29 mouse cellular contexts compared by ENCODE assay signal in the genomic region with DNA sequence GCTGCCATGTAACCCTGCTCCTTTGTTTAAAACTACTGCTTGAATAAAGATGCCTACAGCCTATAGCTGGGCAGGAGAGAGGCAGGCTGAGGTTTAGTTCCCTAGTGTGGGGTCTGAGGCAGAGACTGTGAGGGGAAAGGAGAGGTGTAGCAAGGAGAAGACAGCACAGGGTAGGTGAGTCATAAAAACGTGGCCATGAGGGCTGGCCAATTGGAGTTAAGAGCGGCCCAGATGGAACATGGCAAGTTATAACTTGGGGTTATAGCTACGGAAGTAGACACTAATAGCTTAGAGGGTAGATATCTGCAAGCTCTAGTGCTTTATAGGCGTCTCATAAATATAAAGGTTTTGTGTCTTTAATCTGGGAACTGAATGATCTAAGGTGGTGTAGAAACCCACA. TPM values are rescaled to one million over a fixed set of nuclear protein-coding genes. Genes with fewer than 3 reads are reported as not detected.
A peak's percentile ranks its signal among the peaks of the same experiment; 100 is the strongest.
DNase-seq lines count a peak whose midpoint lies in the region; ATAC-seq and TF ChIP-seq lines count a peak whose summit lies in the region.
"Had no signal": no experiment of that assay in that cellular context is flagged by ENCODE, and none has a peak within 500 bp of the region (broad histone marks: within the 10 kb centered on the region; RNA-seq: fewer than 3 reads in every experiment).

No protein-coding gene starts in this region.

- peak overlapping the region; percentile 65; the same call in 1 of the 2 replicates for H3K27ac ChIP-seq in heart, embryonic 15.5 days
- H3K27ac ChIP-seq in kidney, postnatal 0 days: peak overlapping the region; percentile 86; the same call in 1 of the 2 replicates
- peak overlapping the region; percentile 39; the same call in 1 of the 2 replicates for H3K27ac ChIP-seq in lung, postnatal 0 days (ENCODE audit: low read length)
- no peak overlapping the region for H3K27ac ChIP-seq in layer of hippocampus, adult 2 months
- H3K27ac ChIP-seq: embryonic facial prominence, embryonic 12.5 days; forebrain, embryonic 10.5 days; forebrain, embryonic 15.5 days; heart, embryonic 10.5 days; hindbrain, embryonic 13.5 days; left cerebral cortex, adult 2 months; liver, embryonic 14.5 days; midbrain, embryonic 10.5 days; midbrain, embryonic 15.5 days had no signal

- 81% methylated on average over 4 of the region's 4 CpGs for WGBS in heart, embryonic 15.5 days
- 54% methylated on average over 4 of the region's 4 CpGs for WGBS in kidney, postnatal 0 days
- WGBS in lung, postnatal 0 days: 65% methylated on average over 4 of the region's 4 CpGs

- H3K4me2 ChIP-seq in heart, embryonic 15.5 days: no peak overlapping the region
- H3K4me2 ChIP-seq in kidney, postnatal 0 days (ENCODE audit: low read length): no peak overlapping the region
- H3K4me2 ChIP-seq in lung, postnatal 0 days (replicated peaks; ENCODE audit: low read depth, low read length): no peak overlapping the region
- H3K4me2 ChIP-seq: embryonic facial prominence, embryonic 12.5 days; forebrain, embryonic 15.5 days; hindbrain, embryonic 13.5 days; midbrain, embryonic 15.5 days had no signal

- no peak for TF ChIP-seq CTCF in kidney, postnatal 0 days (IDR thresholded peaks at IDR 0.05; ENCODE audit: low read depth)
- TF ChIP-seq CTCF in lung, postnatal 0 days (IDR thresholded peaks at IDR 0.05): no peak
- no peak for TF ChIP-seq CTCF in layer of hippocampus, adult 2 months (conservative IDR thresholded peaks at IDR 0.05)

- intact Hi-C loops in heart, postnatal 25 days (cut with DNase I): no loop called here

- peaks cover 9% of the 10 kb centered on the region for H3K4me1 ChIP-seq in heart, embryonic 15.5 days (replicated peaks)
- H3K4me1 ChIP-seq in kidney, postnatal 0 days (replicated peaks; ENCODE audit: insufficient read depth, low read length): no peaks in the 10 kb centered on the region; the same call in 1 of the 2 replicates
- H3K4me1 ChIP-seq in lung, postnatal 0 days (ENCODE audit: insufficient read depth, low read depth, low read length): no peaks in the 10 kb centered on the region; the same call in 1 of the 2 replicates
- H3K4me1 ChIP-seq: embryonic facial prominence, embryonic 12.5 days; forebrain, embryonic 15.5 days; hindbrain, embryonic 13.5 days; midbrain, embryonic 10.5 days; midbrain, embryonic 15.5 days had no signal

- H3K36me3 ChIP-seq in heart, embryonic 15.5 days: no peaks in the 10 kb centered on the region
- no peaks in the 10 kb centered on the region for H3K36me3 ChIP-seq in kidney, postnatal 0 days (ENCODE audit: insufficient read depth, low read length)
- H3K36me3 ChIP-seq in lung, postnatal 0 days (ENCODE audit: insufficient read depth, low read length): no peaks in the 10 kb centered on the region
- H3K36me3 ChIP-seq: embryonic facial prominence, embryonic 12.5 days; forebrain, embryonic 10.5 days; forebrain, embryonic 15.5 days; heart, embryonic 10.5 days; hindbrain, embryonic 13.5 days; midbrain, embryonic 10.5 days; midbrain, embryonic 15.5 days had no signal

- H3K9me3 ChIP-seq in heart, embryonic 15.5 days (replicated peaks): no peaks in the 10 kb centered on the region
- H3K9me3 ChIP-seq in kidney, postnatal 0 days (replicated peaks; ENCODE audit: low read length): no peaks in the 10 kb centered on the region
- no peaks in the 10 kb centered on the region for H3K9me3 ChIP-seq in lung, postnatal 0 days (ENCODE audit: low read length)
- H3K9me3 ChIP-seq: embryonic facial prominence, embryonic 12.5 days; forebrain, embryonic 10.5 days; forebrain, embryonic 15.5 days; heart, embryonic 10.5 days; hindbrain, embryonic 13.5 days; midbrain, embryonic 10.5 days; midbrain, embryonic 15.5 days had no signal

- DNase-seq in heart, postnatal 25 days (ENCODE audit: low spot score): no peak
- DNase-seq in kidney, postnatal 0 days (ENCODE audit: low spot score): no peak
- DNase-seq in kidney, adult 18-20 months: no peak
- DNase-seq in lung, postnatal 0 days (ENCODE audit: low spot score): no peak
- no peak for DNase-seq in lung, adult 18-20 months
- no peak for DNase-seq in layer of hippocampus, adult 2 months (ENCODE audit: low spot score in 2 of 2)
- DNase-seq in cerebellum, postnatal 36 days: no peak
- DNase-seq: cerebellum, adult 11 months; cerebellum, adult 9-10 months; embryo, embryonic 11 days; gastrocnemius, postnatal 25 days; heart, adult 11 months; heart, postnatal 4 days; kidney, adult 2 months; right cerebral cortex, postnatal 25 days; spleen, adult 18-20 months; thymus, adult 2 months; thymus, postnatal 36 days had no signal

- no peak overlapping the region for H3K4me3 ChIP-seq in heart, embryonic 15.5 days
- H3K4me3 ChIP-seq in kidney, postnatal 0 days (replicated peaks; ENCODE audit: low read depth, low read length): no peak overlapping the region
- no peak overlapping the region for H3K4me3 ChIP-seq in lung, postnatal 0 days (ENCODE audit: low read depth, low read length)
- H3K4me3 ChIP-seq in layer of hippocampus, adult 2 months: no peak overlapping the region
- H3K4me3 ChIP-seq: embryonic facial prominence, embryonic 12.5 days; forebrain, embryonic 10.5 days; forebrain, embryonic 15.5 days; heart, embryonic 10.5 days; hindbrain, embryonic 13.5 days; left cerebral cortex, adult 2 months; midbrain, embryonic 10.5 days; midbrain, embryonic 15.5 days had no signal

- H3K27me3 ChIP-seq in heart, embryonic 15.5 days: no peaks in the 10 kb centered on the region
- H3K27me3 ChIP-seq in kidney, postnatal 0 days (ENCODE audit: insufficient read depth, low read length): no peaks in the 10 kb centered on the region
- no peaks in the 10 kb centered on the region for H3K27me3 ChIP-seq in lung, postnatal 0 days (replicated peaks; ENCODE audit: insufficient read depth, low read length)
- H3K27me3 ChIP-seq: CH12.LX; embryonic facial prominence, embryonic 12.5 days; forebrain, embryonic 15.5 days; hindbrain, embryonic 13.5 days; midbrain, embryonic 15.5 days had no signal

- no peak overlapping the region for H3K9ac ChIP-seq in heart, embryonic 15.5 days
- no peak overlapping the region for H3K9ac ChIP-seq in kidney, postnatal 0 days (ENCODE audit: low read depth, low read length)
- no peak overlapping the region for H3K9ac ChIP-seq in lung, postnatal 0 days (replicated peaks; ENCODE audit: low read depth)
- H3K9ac ChIP-seq: embryonic facial prominence, embryonic 12.5 days; forebrain, embryonic 15.5 days; hindbrain, embryonic 13.5 days; liver, embryonic 14.5 days; midbrain, embryonic 15.5 days had no signal

- ATAC-seq in heart, embryonic 15.5 days (replicated peaks; ENCODE audit: insufficient number of reproducible peaks, insufficient read depth, low FRiP score, low read depth): no peak
- ATAC-seq in kidney, postnatal 0 days (replicated peaks; ENCODE audit: low FRiP score, low read depth): no peak
- no peak for ATAC-seq in lung, postnatal 0 days
- ATAC-seq: forebrain, embryonic 15.5 days; midbrain, embryonic 15.5 days had no signal

- TF ChIP-seq EP300 in lung, postnatal 0 days (IDR thresholded peaks at IDR 0.05): no peak

RNA-seq across cellular contexts. Expression of gene Iqgap1, which starts 2.5 kb away (rescaled TPM):
- 35.6 and 49.4 TPM in 2 replicates for polyA plus RNA-seq in heart, embryonic 15.5 days (2015; fragmentation: Nextera tagmentation; extraction: Ambion mirVana)
- 10 to 100 TPM; 39.8 to 46.7 TPM for total RNA-seq in heart, postnatal 25 days (2021)
- polyA plus RNA-seq in kidney, postnatal 0 days (2015; fragmentation: Nextera tagmentation; extraction: Ambion mirVana): 77.0 and 83.7 TPM in 2 replicates
- polyA plus RNA-seq in lung, postnatal 0 days (2015; fragmentation: Nextera tagmentation; extraction: Ambion mirVana): 153 and 183 TPM in 2 replicates
- total RNA-seq in layer of hippocampus, adult 2 months (2021): 10 to 100 TPM; 19.4 to 21.6 TPM

RNA-seq across cellular contexts. Expression of gene Zscan2, which starts 37.5 kb away (rescaled TPM):
- 1.8 and 2.0 TPM in 2 replicates for polyA plus RNA-seq in heart, embryonic 15.5 days (2015; fragmentation: Nextera tagmentation; extraction: Ambion mirVana)
- 1 to 10 TPM; 5.4 to 6.1 TPM for total RNA-seq in heart, postnatal 25 days (2021)
- 2.7 TPM in 2 replicates for polyA plus RNA-seq in kidney, postnatal 0 days (2015; fragmentation: Nextera tagmentation; extraction: Ambion mirVana)
- polyA plus RNA-seq in lung, postnatal 0 days (2015; fragmentation: Nextera tagmentation; extraction: Ambion mirVana): 1.1 and 1.5 TPM in 2 replicates
- 10 to 100 TPM; 15.1 to 17.4 TPM for total RNA-seq in layer of hippocampus, adult 2 months (2021)
